Mouse (Mus musculus) kidney, adult 11 months (tissue): ENCODE measurements around the gene Fhit.
"Not testable (repeated sequence)": the region's sequence is repeated elsewhere in the genome, so short reads cannot be mapped to it uniquely, and the experiment has no call there.

Experiments
- DNase-seq: peaks from one replicate; pipeline ENCODE4 v3.0.0; 2022

The Fhit gene

GRCm38 (mm10) chr14:9899494-9899893, 1262.3 kb downstream of the Fhit start:
- no peak for DNase-seq

GRCm38 (mm10) chr14:9896556-9896955, 1265.3 kb downstream of the Fhit start:
- DNase-seq, result no peak

- DNase-seq, result no peak
Observed at GRCm38 (mm10) chr14:9852041-9852440, 1309.8 kb downstream of the Fhit start.

GRCm38 (mm10) chr14:9832290-9832689, 1329.5 kb downstream of the Fhit start:
- DNase-seq, result no peak

- DNase-seq, result not testable (repeated sequence)
Observed at GRCm38 (mm10) chr14:9828699-9829240, 1333.1 kb downstream of the Fhit start.

- no peak for DNase-seq
Observed at GRCm38 (mm10) chr14:9815963-9816362, 1345.9 kb downstream of the Fhit start.

- DNase-seq, result no peak
Observed at GRCm38 (mm10) chr14:9811847-9812321, 1350.0 kb downstream of the Fhit start.

- no peak for DNase-seq
Observed at GRCm38 (mm10) chr14:9811177-9811846, 1350.5 kb downstream of the Fhit start.

GRCm38 (mm10) chr14:9793403-9793802, 1368.4 kb downstream of the Fhit start:
- no peak for DNase-seq

- DNase-seq, result no peak
Observed at GRCm38 (mm10) chr14:9788402-9788950, 1373.4 kb downstream of the Fhit start.

GRCm38 (mm10) chr14:9787389-9787788, 1374.4 kb downstream of the Fhit start:
- no peak for DNase-seq

- no peak for DNase-seq
Observed at GRCm38 (mm10) chr14:9785861-9786260, 1376.0 kb downstream of the Fhit start.

- no peak for DNase-seq
Observed at GRCm38 (mm10) chr14:9751341-9751740, 1410.5 kb downstream of the Fhit start.

GRCm38 (mm10) chr14:9748709-9749108, 1413.1 kb downstream of the Fhit start:
- no peak for DNase-seq

GRCm38 (mm10) chr14:9721917-9722472, 1439.8 kb downstream of the Fhit start:
- no peak for DNase-seq

GRCm38 (mm10) chr14:9698621-9699020, 1463.2 kb downstream of the Fhit start:
- no peak for DNase-seq

GRCm38 (mm10) chr14:9697101-9697500, 1464.7 kb downstream of the Fhit start:
- DNase-seq, result no peak

GRCm38 (mm10) chr14:9696004-9696403, 1465.8 kb downstream of the Fhit start:
- no peak for DNase-seq

- no peak for DNase-seq
Observed at GRCm38 (mm10) chr14:9695217-9695690, 1466.6 kb downstream of the Fhit start.

GRCm38 (mm10) chr14:9688664-9689257, 1473.1 kb downstream of the Fhit start:
- no peak for DNase-seq

GRCm38 (mm10) chr14:9684362-9684761, 1477.5 kb downstream of the Fhit start:
- DNase-seq, result no peak

GRCm38 (mm10) chr14:9672728-9673127, 1489.1 kb downstream of the Fhit start:
- DNase-seq, result no peak

GRCm38 (mm10) chr14:9671776-9672175, 1490.1 kb downstream of the Fhit start:
- no peak for DNase-seq

GRCm38 (mm10) chr14:9669766-9670165, 1492.1 kb downstream of the Fhit start:
- no peak for DNase-seq
